Mouse (Mus musculus): ENCODE measurements around the gene Gm21958. TPM values are rescaled to one million over a fixed set of nuclear protein-coding genes. Genes with fewer than 3 reads are reported as not detected.

Gene Gm21958
- total RNA-seq, 1 experiment from 2014 or later, result 1.1 TPM

- ATAC-seq (replicated peaks; ENCODE audit: low read depth, poor library complexity, severe bottlenecking), result no peak
Observed at GRCm38 (mm10) chr3:54668141-54668540, 46.0 kb downstream of the Gm21958 start.

Other genes starting within 250 kb of the Gm21958 start
- 75.1 and 91.2 TPM in 2 replicates for gene Supt20, start 21.5 kb downstream of the Gm21958 start, total RNA-seq (2017)
- 207 and 282 TPM in 2 replicates for gene Exosc8, start 21.0 kb upstream of the Gm21958 start, total RNA-seq (2017)
- 35.1 and 40.8 TPM in 2 replicates for gene Alg5, start 21.2 kb upstream of the Gm21958 start, total RNA-seq (2017)
- gene Smad9, start 41.2 kb upstream of the Gm21958 start, total RNA-seq (2017), result not detected in 2 replicates
- 39.8 and 57.0 TPM in 2 replicates for gene Rfxap, start 93.4 kb upstream of the Gm21958 start, total RNA-seq (2017)
- not detected in 2 replicates for gene Sertm1, start 201.5 kb upstream of the Gm21958 start, total RNA-seq (2017)

Data from common myeloid progenitor, adult 5-6 weeks (primary cell).